Mouse (Mus musculus) liver, adult 2 months (tissue): ENCODE data around the gene Slc25a35. TPM values are rescaled to one million over a fixed set of nuclear protein-coding genes. Genes with fewer than 3 reads are reported as not detected.

Experiments
- DNase-seq: peaks from one replicate; pipeline ENCODE4 v3.0.0-alpha.2; 2011; ENCODE audit warnings: low read depth, low spot score; ENCODE audit errors: extremely low read depth
- H3K27ac ChIP-seq: fragments of 200-500 bp; replicated peaks from 2 replicates; pipeline ENCODE4 v1.5.1; 2012; ENCODE audit warnings: low read depth, mild to moderate bottlenecking, control low read depth, inconsistent platforms, low read length; ENCODE audit not compliant: insufficient read depth
- H3K27me3 ChIP-seq: fragments of 200-500 bp; 2 replicates; pipeline ENCODE4 v1.6.1; 2012; ENCODE audit warnings: mild to moderate bottlenecking, moderate library complexity, low read length, inconsistent platforms; ENCODE audit not compliant: control insufficient read depth, insufficient read depth
- H3K36me3 ChIP-seq: fragments of 200-500 bp; 2 replicates; pipeline ENCODE4 v1.6.1; 2012; ENCODE audit warnings: low read length, inconsistent platforms; ENCODE audit not compliant: control insufficient read depth, insufficient read depth
- H3K4me1 ChIP-seq: fragments of 200-500 bp; 2 replicates; pipeline ENCODE4 v1.6.1; 2011; ENCODE audit warnings: low read length; ENCODE audit not compliant: control insufficient read depth, insufficient read depth
- H3K4me3 ChIP-seq: fragments of 200-500 bp; 2 replicates; pipeline ENCODE4 v1.5.1; 2011; ENCODE audit warnings: low read depth, mild to moderate bottlenecking, control low read depth, low read length, moderate library complexity; ENCODE audit not compliant: insufficient read depth
- H3K79me2 ChIP-seq: fragments of 200-500 bp; 2 replicates; pipeline ENCODE4 v1.6.1; 2012; ENCODE audit warnings: inconsistent platforms, mild to moderate bottlenecking, low read length, moderate library complexity; ENCODE audit not compliant: control insufficient read depth, insufficient read depth
- H3K9ac ChIP-seq: fragments of 200-500 bp; 2 replicates; pipeline ENCODE4 v1.6.1; 2012; ENCODE audit warnings: low read depth, mild to moderate bottlenecking, control low read depth, inconsistent platforms, low read length
- CTCF ChIP-seq: fragments of 200-500 bp; IDR thresholded peaks from 2 replicates; pipeline ENCODE4 v1.5.1; 2011; ENCODE audit warnings: low read depth, low read length, control low read depth
- POLR2A ChIP-seq: fragments of 200-500 bp; IDR thresholded peaks from 2 replicates; pipeline ENCODE4 v1.6.1; 2011; ENCODE audit warnings: low read length, control low read depth; ENCODE audit not compliant: insufficient read depth; ENCODE audit errors: extremely low read depth
- WGBS: fragments of 180-500 bp; shearing (Covaris S2); methylation state at CpG from one replicate; pipeline ENCODE4 v1.1.7; 2018; 5-methylcytosine and 5-hydroxymethylcytosine counted together
- polyA plus RNA-seq: library from polyadenylated mRNA; depleted of rRNA; stranded (reverse); fragments of >200 nt; gene quantifications from 2 replicates; pipeline ENCODE4 v1.2.3, GENCODE M21; 2012
- total RNA-seq: library from RNA; depleted of rRNA; stranded (reverse); fragments of >200 nt; gene quantifications from 2 replicates; pipeline ENCODE4 v1.2.3, GENCODE M21; 2014

The Slc25a35 gene
- total and polyA plus RNA-seq, 2 experiments, result 0.28 to 2.5 TPM

GRCm38 (mm10) chr11:68946001-68946400 is 21.9 kb upstream of the Slc25a35 start:
- TF ChIP-seq CTCF (no peak), POLR2A (no peak)
- WGBS, result 83% methylated on average over 4 of the region's 4 CpGs
- H3K27ac ChIP-seq, result no peak overlapping the region
- no peaks in the 10 kb centered on the region for H3K79me2 ChIP-seq
- H3K4me1 ChIP-seq, result no peaks in the 10 kb centered on the region
- no peak overlapping the region for H3K4me3 ChIP-seq
- DNase-seq, result no peak
- H3K9ac ChIP-seq, result no peak overlapping the region
- H3K27me3 ChIP-seq, result peaks cover 3% of the 10 kb centered on the region
- no peaks in the 10 kb centered on the region for H3K36me3 ChIP-seq

DNA sequence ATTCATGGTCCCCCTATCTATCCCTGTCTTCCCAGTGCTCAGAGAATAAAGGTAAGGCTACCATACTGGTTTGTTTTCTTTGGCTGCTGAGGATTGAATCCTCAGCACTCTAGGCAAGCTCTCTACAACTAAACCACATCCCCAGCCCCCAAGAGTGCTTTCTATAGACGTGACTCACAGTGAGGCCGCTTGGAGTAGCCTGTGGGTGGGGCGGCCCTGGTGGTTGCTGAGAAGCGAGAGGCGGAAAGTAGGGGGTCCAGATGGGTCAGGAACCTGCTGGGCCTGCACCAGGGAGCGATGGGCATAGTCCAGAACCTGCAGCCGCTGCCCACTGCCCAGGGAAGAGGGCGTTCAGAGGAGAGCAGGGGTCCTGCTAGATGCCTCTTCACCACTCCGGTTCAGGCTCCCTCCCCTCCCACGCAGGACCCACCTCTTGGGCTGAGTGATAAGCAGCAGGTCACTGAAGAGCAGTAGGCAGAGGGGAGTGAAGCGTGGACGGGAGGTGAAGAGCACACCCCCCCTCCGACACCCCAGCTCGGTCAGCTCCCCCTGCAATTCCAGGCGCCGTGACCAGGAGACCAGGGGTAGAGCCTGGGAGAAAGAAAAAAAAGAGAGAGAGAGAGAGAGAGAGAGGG is 21.0 kb upstream of the Slc25a35 start:
- no peak overlapping the region for H3K4me3 ChIP-seq
- no peaks in the 10 kb centered on the region for H3K36me3 ChIP-seq
- no peak overlapping the region for H3K27ac ChIP-seq
- H3K79me2 ChIP-seq, result no peaks in the 10 kb centered on the region
- no peak overlapping the region for H3K9ac ChIP-seq
- H3K27me3 ChIP-seq, result peaks cover 5% of the 10 kb centered on the region
- no peak for DNase-seq
- TF ChIP-seq POLR2A, result no peak
- no peak for TF ChIP-seq CTCF
- WGBS, result 23% methylated on average over 16 of the region's 16 CpGs
- no peaks in the 10 kb centered on the region for H3K4me1 ChIP-seq

DNA sequence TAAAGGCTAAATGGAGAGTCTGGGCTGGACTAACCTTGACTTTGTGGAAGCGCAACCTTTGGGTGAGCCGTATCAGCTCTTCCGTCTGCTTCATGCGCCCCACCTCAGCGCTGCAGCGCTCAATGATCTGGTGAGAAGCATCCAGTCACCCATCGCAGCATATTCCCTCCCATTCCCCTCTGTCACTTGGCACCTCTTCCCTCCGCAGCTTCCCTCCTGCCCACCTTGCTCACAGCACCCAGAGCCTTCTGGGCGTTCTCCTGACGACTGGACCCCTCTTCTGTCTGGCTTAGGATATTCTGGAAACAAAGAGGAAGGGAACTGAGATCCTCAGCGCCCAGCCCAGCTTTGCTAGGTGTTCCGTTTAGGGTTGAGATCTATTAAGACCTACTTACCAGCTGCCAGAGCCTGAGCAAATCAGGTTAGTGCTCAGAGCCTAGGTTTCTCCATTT is 20.4 kb upstream of the Slc25a35 start:
- peaks cover 5% of the 10 kb centered on the region for H3K27me3 ChIP-seq
- H3K4me3 ChIP-seq, result no peak overlapping the region
- no peaks in the 10 kb centered on the region for H3K79me2 ChIP-seq
- TF ChIP-seq CTCF (no peak), POLR2A (no peak)
- H3K9ac ChIP-seq, result no peak overlapping the region
- H3K4me1 ChIP-seq, result no peaks in the 10 kb centered on the region
- no peak for DNase-seq
- no peak overlapping the region for H3K27ac ChIP-seq
- 15% methylated on average over 12 of the region's 12 CpGs for WGBS
- no peaks in the 10 kb centered on the region for H3K36me3 ChIP-seq

DNA sequence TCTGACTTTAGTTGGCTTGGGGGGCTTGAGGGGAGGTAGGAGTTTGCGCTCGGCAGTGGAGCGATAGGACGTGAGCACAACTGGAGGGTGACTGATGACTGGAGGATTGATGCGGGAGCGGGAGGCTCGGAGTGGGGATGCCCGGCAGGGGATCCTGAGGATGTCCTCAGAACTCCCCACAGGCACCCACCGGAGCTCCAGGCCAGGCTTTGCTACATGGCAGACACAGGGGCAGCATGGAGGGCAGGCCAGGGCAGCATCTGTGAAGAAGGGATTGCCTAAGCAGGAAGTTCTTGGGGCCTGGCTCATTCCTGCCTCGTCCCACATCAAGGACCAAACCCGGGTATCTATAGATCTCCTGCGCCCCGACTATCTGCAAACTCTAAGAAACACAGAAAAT is 14.0 kb upstream of the Slc25a35 start:
- H3K27me3 ChIP-seq, result peaks cover 3% of the 10 kb centered on the region; the same call in 1 of the 2 replicates
- H3K36me3 ChIP-seq, result no peaks in the 10 kb centered on the region
- H3K4me1 ChIP-seq, result no peaks in the 10 kb centered on the region
- H3K27ac ChIP-seq, result no peak overlapping the region
- no peak for DNase-seq
- 14% methylated on average over 13 of the region's 13 CpGs for WGBS
- TF ChIP-seq CTCF (no peak), POLR2A (no peak)
- H3K4me3 ChIP-seq, result peak overlapping the region; percentile 20; the same call in 1 of the 2 replicates
- no peaks in the 10 kb centered on the region for H3K79me2 ChIP-seq
- H3K9ac ChIP-seq, result no peak overlapping the region

GRCm38 (mm10) chr11:68954408-68954807 is 13.5 kb upstream of the Slc25a35 start:
- Histone ChIP-seq H3K9ac (no peak overlapping the region), H3K27ac (no peak overlapping the region), H3K27me3 (peaks cover 3% of the 10 kb centered on the region; the same call in 1 of the 2 replicates), H3K79me2 (no peaks in the 10 kb centered on the region), H3K36me3 (no peaks in the 10 kb centered on the region), H3K4me1 (no peaks in the 10 kb centered on the region), H3K4me3 (peak overlapping the region; percentile 39; the same call in 1 of the 2 replicates)
- 2% methylated on average over 17 of the region's 17 CpGs for WGBS
- TF ChIP-seq CTCF, result no peak
- no peak for TF ChIP-seq POLR2A
- DNase-seq, result no peak

DNA sequence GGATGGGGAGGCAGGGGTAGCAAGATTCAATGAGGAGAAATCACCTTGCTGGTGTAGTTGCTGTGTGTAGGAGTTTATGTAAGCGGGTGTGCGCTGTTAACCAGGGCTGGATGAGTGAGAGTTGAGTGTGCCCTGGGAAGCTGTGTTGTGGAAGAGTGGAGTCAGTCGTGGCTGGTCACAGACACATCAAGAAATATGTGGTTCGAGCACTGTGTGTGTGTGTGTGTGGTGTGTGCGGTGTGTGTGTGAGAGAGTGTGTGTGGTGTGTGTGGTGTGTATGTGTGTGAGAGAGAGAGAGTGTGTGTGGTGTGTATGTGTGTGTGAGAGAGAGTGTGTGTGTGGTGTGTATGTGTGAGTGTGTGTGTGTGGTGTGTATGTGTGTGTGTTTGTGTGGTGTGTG is 12.5 kb upstream of the Slc25a35 start:
- Histone ChIP-seq H3K4me3 (no peak overlapping the region; the same call in 1 of the 2 replicates), H3K27ac (no peak overlapping the region), H3K36me3 (no peaks in the 10 kb centered on the region), H3K27me3 (peaks cover 3% of the 10 kb centered on the region; the same call in 1 of the 2 replicates), H3K4me1 (no peaks in the 10 kb centered on the region), H3K79me2 (no peaks in the 10 kb centered on the region), H3K9ac (peak overlapping the region; percentile 3; the same call in 1 of the 2 replicates)
- no peak for DNase-seq
- 65% methylated on average over 5 of the region's 5 CpGs for WGBS
- TF ChIP-seq CTCF, result no peak
- no peak for TF ChIP-seq POLR2A
